Mouse (Mus musculus): Measurements from ENCODE around the gene Elp5. TPM values are rescaled to one million over a fixed set of nuclear protein-coding genes. Genes with fewer than 3 reads are reported as not detected.

Gene Elp5
- polyA plus RNA-seq, 1 experiment from 2014 or later, result 147 TPM

- under 1% methylated on average over 36 of the region's 36 CpGs for WGBS
- Histone ChIP-seq H3K27me3 (ENCODE audit: insufficient read depth, poor library complexity, severe bottlenecking) (no peaks in the 10 kb centered on the region), H3K27ac (peak within 1 kb of the TSS; percentile 97), H3K36me3 (peaks cover 46% of the 10 kb centered on the region), H3K4me3 (peak within 1 kb of the TSS; percentile 99), H3K9me3 (no peaks in the 10 kb centered on the region), H3K4me1 (peaks cover 38% of the 10 kb centered on the region)
- DNase-seq (ENCODE audit: low spot score), result peak; percentile 99
These were observed 13.2 kb upstream of the Elp5 start, which contains the start of gene Phf23 for GRCm38 (mm10) chr11:69995391-69995960. Phf23 (plus strand) TSS chr11:69995777.

- peak overlapping the region; percentile 99 for H3K4me3 ChIP-seq
- 84% methylated on average over 11 of the region's 11 CpGs for WGBS
- H3K9me3 ChIP-seq, result no peaks in the 10 kb centered on the region
- H3K36me3 ChIP-seq, result peaks cover 47% of the 10 kb centered on the region
- H3K4me1 ChIP-seq, result peaks cover 36% of the 10 kb centered on the region
- no peak overlapping the region for H3K27ac ChIP-seq
- H3K27me3 ChIP-seq (ENCODE audit: insufficient read depth, poor library complexity, severe bottlenecking), result no peaks in the 10 kb centered on the region
- no peak for DNase-seq (ENCODE audit: low spot score)
These were observed 12.2 kb upstream of the Elp5 start for GRCm38 (mm10) chr11:69994401-69995090.

DNA sequence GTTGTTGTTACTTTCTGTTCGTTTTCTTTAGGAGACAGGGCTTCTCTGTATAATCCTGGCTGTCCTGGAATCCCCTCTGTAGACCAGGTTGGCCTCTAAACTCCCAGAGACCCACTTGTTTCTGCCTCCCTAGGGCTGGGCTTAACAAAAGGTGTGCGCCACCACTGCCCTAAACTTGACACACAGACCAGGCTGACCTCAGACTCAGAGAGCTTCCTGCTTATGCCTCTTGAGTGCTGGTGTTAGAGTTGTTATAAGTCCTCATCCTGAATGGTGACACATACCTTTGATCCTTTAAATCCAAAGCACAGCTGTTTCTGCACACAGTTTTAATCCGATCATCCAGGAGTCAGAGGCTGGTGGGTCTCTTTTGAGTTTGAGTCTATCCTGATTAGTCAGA is 10.6 kb upstream of the Elp5 start:
- H3K36me3 ChIP-seq, result peaks cover 47% of the 10 kb centered on the region
- peaks cover 31% of the 10 kb centered on the region for H3K4me1 ChIP-seq
- WGBS, result 85% methylated on average over 3 of the region's 3 CpGs
- no peak for DNase-seq (ENCODE audit: low spot score)
- 0 out of 2 replicates have a peak overlapping the region, but pooled peaks have one; percentile 83 for H3K4me3 ChIP-seq
- H3K27ac ChIP-seq, result no peak overlapping the region
- no peaks in the 10 kb centered on the region for H3K27me3 ChIP-seq (ENCODE audit: insufficient read depth, poor library complexity, severe bottlenecking)
- H3K9me3 ChIP-seq, result no peaks in the 10 kb centered on the region

- DNase-seq (ENCODE audit: low spot score), result no peak
- peaks cover 48% of the 10 kb centered on the region for H3K36me3 ChIP-seq
These were observed 10.1 kb upstream of the Elp5 start for GRCm38 (mm10) chr11:69992396-69992795.

GRCm38 (mm10) chr11:69991711-69992110 is 9.4 kb upstream of the Elp5 start:
- under 1% methylated on average over 15 of the region's 15 CpGs for WGBS
- H3K36me3 ChIP-seq, result peaks cover 55% of the 10 kb centered on the region
- peak overlapping the region; percentile 83 for H3K4me3 ChIP-seq

More at GRCm38 (mm10) chr11:69992396-69992795, 10.1 kb upstream of the Elp5 start:
- Histone ChIP-seq H3K27ac (peak overlapping the region; percentile 23; the same call in 1 of the 2 replicates), H3K4me1 (peaks cover 25% of the 10 kb centered on the region), H3K9me3 (no peaks in the 10 kb centered on the region), H3K4me3 (peak overlapping the region; percentile 83), H3K27me3 (ENCODE audit: insufficient read depth, poor library complexity, severe bottlenecking) (no peaks in the 10 kb centered on the region)
- WGBS, result 82% methylated on average over 10 of the region's 10 CpGs

DNA sequence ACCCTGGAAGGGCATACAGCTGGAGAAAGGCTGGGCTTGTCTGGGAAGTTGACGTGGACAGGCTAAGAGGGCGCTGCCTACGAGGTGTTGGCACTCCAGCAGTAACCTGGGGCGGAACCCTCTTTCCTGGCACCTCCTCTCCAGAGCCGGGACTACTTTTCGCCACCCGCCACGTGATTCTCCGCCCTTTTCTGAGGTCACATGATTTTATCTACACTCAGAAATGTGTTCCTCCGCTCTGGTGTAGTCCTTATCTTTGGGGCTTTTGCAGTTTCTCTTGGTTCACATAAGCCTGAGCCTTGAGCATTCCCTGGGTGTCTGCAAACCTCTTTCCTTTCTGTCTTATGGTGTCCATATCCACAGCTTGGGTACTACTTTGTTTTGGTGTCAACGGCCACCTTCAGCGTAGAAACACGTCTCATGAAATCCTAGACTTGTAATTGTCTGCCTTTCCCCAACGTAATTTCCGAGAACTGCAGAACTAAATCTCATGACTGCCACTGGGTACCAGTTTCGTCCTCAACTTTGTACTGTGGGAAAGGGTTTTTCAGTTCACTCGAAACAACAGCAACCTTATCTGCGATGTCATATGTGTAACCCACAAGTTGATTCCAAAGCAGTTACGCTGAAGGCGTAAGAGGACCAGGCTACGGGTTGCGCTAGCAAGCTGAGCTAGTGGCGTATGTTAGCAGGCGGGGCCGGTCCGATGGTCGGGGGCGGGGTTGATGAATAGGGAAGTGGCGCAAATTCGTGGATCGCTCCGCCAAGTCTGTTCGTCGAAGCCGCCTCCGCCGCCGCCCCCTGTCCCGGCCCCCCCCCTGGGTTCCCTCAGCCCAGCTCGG is 8.8 kb upstream of the Elp5 start, which contains the start of gene Gabarap:
Gene Gabarap (plus strand): TSS at position 294 of the 842 bp plus-strand sequence.
- Histone ChIP-seq H3K36me3 (peaks cover 61% of the 10 kb centered on the region), H3K27ac (peak within 1 kb of the TSS; percentile 95), H3K27me3 (ENCODE audit: insufficient read depth, poor library complexity, severe bottlenecking) (no peaks in the 10 kb centered on the region), H3K9me3 (no peaks in the 10 kb centered on the region), H3K4me3 (peak within 1 kb of the TSS; percentile 83), H3K4me1 (peaks cover 19% of the 10 kb centered on the region)
- WGBS, result under 1% methylated on average over 40 of the region's 40 CpGs
- peak; percentile 98 for DNase-seq (ENCODE audit: low spot score)

More at GRCm38 (mm10) chr11:69991711-69992110, 9.4 kb upstream of the Elp5 start:
- no peak for DNase-seq (ENCODE audit: low spot score)
- peak overlapping the region; percentile 95 for H3K27ac ChIP-seq
- no peaks in the 10 kb centered on the region for H3K9me3 ChIP-seq
- H3K4me1 ChIP-seq, result peaks cover 19% of the 10 kb centered on the region
- no peaks in the 10 kb centered on the region for H3K27me3 ChIP-seq (ENCODE audit: insufficient read depth, poor library complexity, severe bottlenecking)

DNA sequence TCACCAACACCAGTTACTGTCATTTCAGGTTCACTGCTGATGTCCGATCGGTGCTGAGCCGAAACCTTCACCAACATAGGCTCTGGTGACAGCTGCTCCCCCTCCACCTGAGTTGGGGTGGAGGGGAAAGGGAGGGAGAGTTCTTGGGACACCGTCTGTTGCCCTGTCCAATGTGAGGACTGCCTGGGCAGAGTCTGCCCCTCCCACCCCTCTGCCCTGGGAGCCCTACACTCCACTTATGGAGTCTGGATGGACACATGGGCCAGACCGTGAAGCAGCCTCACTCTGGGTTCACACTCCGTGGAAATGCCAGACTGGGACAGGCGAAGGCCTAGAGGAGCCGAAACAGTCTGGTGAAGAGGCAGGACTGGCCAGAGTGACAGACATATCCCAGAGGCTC is 7.6 kb upstream of the Elp5 start:
- Histone ChIP-seq H3K36me3 (peaks cover 70% of the 10 kb centered on the region), H3K4me1 (peaks cover 19% of the 10 kb centered on the region), H3K4me3 (no peak overlapping the region), H3K9me3 (no peaks in the 10 kb centered on the region), H3K27me3 (ENCODE audit: insufficient read depth, poor library complexity, severe bottlenecking) (no peaks in the 10 kb centered on the region), H3K27ac (0 out of 2 replicates have a peak overlapping the region, but pooled peaks have one; percentile 16)
- WGBS, result 82% methylated on average over 8 of the region's 8 CpGs
- DNase-seq (ENCODE audit: low spot score), result no peak

GRCm38 (mm10) chr11:69984431-69984830 is 2.1 kb upstream of the Elp5 start:
- Histone ChIP-seq H3K9me3 (no peaks in the 10 kb centered on the region), H3K27ac (no peak overlapping the region), H3K27me3 (ENCODE audit: insufficient read depth, poor library complexity, severe bottlenecking) (no peaks in the 10 kb centered on the region), H3K36me3 (peaks cover 63% of the 10 kb centered on the region), H3K4me1 (peaks cover 25% of the 10 kb centered on the region), H3K4me3 (no peak overlapping the region)
- DNase-seq (ENCODE audit: low spot score), result no peak
- WGBS, result 91% methylated on average over 8 of the region's 8 CpGs

- Histone ChIP-seq H3K4me3 (peak overlapping the region; percentile 97), H3K36me3 (peaks cover 58% of the 10 kb centered on the region)
- 80% methylated on average over 4 of the region's 4 CpGs for WGBS
These were observed 1.1 kb upstream of the Elp5 start for GRCm38 (mm10) chr11:69983377-69983776.

DNA sequence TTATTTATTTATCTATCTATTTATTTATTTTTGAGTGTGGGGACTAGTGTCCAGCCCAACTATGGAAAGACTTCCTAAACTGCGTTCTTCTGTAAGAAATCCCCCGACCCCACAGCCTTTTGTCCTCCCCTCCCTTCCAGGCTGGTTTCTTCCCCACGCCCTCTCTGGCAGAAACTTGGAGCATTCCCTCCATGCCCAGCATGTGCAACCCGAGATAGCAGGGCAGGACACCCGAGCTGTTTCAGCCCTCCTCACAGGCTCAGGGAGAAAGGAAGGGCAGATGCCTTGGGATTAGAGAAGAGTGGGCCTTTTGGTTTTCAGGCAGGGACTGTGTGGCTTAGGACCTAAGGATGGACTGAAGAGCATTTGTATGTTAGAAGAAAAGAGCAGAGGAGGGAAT is 560 bp upstream of the Elp5 start:
- Histone ChIP-seq H3K4me1 (peaks cover 27% of the 10 kb centered on the region), H3K27me3 (ENCODE audit: insufficient read depth, poor library complexity, severe bottlenecking) (no peaks in the 10 kb centered on the region), H3K36me3 (peaks cover 58% of the 10 kb centered on the region), H3K4me3 (peak overlapping the region; percentile 97), H3K9me3 (no peaks in the 10 kb centered on the region), H3K27ac (peak overlapping the region; percentile 99; the same call in 1 of the 2 replicates)
- 27% methylated on average over 5 of the region's 5 CpGs for WGBS
- no peak for DNase-seq (ENCODE audit: low spot score)

More at GRCm38 (mm10) chr11:69983377-69983776, 1.1 kb upstream of the Elp5 start:
- H3K9me3 ChIP-seq, result no peaks in the 10 kb centered on the region
- peak overlapping the region; percentile 99; the same call in 1 of the 2 replicates for H3K27ac ChIP-seq
- DNase-seq (ENCODE audit: low spot score), result no peak
- H3K4me1 ChIP-seq, result peaks cover 27% of the 10 kb centered on the region
- H3K27me3 ChIP-seq (ENCODE audit: insufficient read depth, poor library complexity, severe bottlenecking), result no peaks in the 10 kb centered on the region

GRCm38 (mm10) chr11:69981141-69981762 is 1.1 kb downstream of the Elp5 start, which contains the start of gene Ctdnep1:
Ctdnep1 (plus strand) TSS chr11:69981156.
- no peaks in the 10 kb centered on the region for H3K9me3 ChIP-seq
- peak within 1 kb of the TSS; percentile 97 for H3K4me3 ChIP-seq
- H3K27ac ChIP-seq, result peak within 1 kb of the TSS; percentile 99
- no peaks in the 10 kb centered on the region for H3K27me3 ChIP-seq (ENCODE audit: insufficient read depth, poor library complexity, severe bottlenecking)
- no peak for DNase-seq (ENCODE audit: low spot score)
- under 1% methylated on average over 43 of the region's 43 CpGs for WGBS
- H3K4me1 ChIP-seq, result peaks cover 27% of the 10 kb centered on the region
- H3K36me3 ChIP-seq, result peaks cover 55% of the 10 kb centered on the region
